Mouse (Mus musculus) adrenal gland (tissue): ENCODE results near the gene Calr4.

Experiments used
- intact Hi-C: fragments of 180-260 bp; cut with DNase I; formaldehyde crosslinking; loops from one replicate; pipeline ENCODE4 v1.15.1; 2025

Gene Calr4

GRCm38 (mm10) chr4:109273586-109274240, 39.4 kb downstream of the Calr4 start:
- intact Hi-C loops, result no loop called here

DNA sequence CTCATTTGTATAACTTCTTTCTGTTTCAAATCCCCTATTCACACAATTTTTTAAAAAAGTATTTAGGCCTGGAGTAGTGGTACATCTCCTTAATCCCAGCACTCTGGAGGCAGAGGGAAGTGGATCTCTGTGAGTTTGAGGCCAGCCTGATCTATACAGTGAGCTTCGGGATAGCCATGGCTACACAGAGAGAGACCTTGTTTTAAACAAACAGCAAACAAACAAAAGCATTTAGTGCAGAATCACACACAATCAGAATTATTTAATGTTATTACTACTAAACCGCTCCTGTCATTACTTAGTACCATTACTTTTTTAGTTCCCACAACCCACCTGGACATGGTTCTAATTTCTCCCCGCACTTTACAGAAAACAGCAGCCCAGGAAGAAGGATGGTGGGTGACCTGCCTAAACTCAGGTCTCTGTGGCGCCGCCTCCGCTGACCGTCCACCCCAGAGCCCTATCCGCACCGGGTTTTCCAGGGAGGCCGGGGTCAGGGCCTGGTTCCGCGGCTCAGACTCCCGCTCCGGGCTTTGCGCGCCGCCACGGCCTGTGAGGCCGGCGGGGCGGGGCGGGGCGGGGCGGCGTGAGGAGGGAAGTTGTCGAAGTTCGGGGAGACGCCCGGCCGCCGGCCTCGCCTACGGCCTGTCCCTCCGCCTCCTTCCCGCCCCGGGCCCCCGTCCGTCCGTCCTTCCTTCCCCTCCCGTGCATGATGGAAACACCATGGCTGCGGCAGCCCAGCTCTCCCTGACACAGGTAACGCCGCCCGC, 45.6 kb downstream of the Calr4 start, which contains the start of gene Eps15:
Gene Eps15, plus strand, starts transcription at position 580 of the 770 bp plus-strand sequence.
- intact Hi-C loops, result no loop called here

- intact Hi-C loops, result no loop called here
These were observed 46.3 kb downstream of the Calr4 start for GRCm38 (mm10) chr4:109280459-109281160.

- intact Hi-C loops, result no loop called here
These were observed 46.9 kb downstream of the Calr4 start for GRCm38 (mm10) chr4:109281161-109281560.

DNA sequence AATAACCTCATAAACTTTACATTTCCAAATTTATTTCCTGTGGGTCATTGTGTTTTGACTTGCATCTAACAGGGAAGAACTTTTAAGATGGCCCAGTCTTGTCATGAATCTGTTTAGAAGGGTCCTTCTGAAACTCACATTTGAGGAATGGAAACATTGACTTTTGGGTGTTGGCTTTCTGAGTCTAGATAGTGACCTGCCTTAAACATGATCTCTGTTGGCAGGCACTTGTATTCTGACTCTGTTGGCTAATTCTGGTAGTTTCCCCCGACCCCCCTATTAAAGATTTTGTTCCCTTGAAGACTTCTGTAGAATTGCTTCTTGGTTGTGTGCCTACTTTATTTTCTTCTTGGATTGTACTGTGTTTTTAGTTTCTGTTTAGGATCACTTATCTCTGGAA, 47.7 kb downstream of the Calr4 start:
- intact Hi-C loops, result no loop called here

DNA sequence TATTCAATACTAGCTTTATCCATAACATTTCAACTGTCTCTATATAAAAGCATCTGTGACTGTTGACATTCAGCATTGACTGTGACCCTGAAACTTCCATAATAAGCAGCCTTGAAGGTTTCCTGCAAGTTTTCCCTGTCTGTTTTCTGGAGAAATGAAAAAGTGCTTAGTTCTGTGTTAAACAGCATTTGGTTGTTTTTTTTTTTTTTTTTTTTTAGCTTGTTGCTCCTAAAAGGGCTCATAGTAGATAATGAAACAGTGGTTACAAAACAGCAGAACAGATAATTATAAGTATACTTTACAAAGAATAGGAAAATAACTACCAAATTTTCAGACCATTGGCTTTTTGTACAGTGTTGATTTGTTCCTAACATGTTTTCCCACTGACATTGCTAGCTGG, 60.3 kb downstream of the Calr4 start:
- intact Hi-C loops, result no loop called here

- intact Hi-C loops, result no loop called here
These were observed 62.2 kb downstream of the Calr4 start for GRCm38 (mm10) chr4:109296510-109296909.

GRCm38 (mm10) chr4:109299136-109299535, 64.9 kb downstream of the Calr4 start:
- intact Hi-C loops, result no loop called here
